Mouse (Mus musculus) CH12.LX (cell line): Measurements from ENCODE around the gene Scn8a.

Experiments
- CTCF ChIP-seq, 2 experiments: IDR thresholded peaks in 1 of 2; conservative IDR thresholded peaks in 1 of 2; 2 replicates each; pipeline ENCODE4 v1.5.1; 2011 to 2012; ENCODE audit warnings: low read depth in 2 of 2, low read length in 2 of 2, improper control_type of control experiment in 1 of 2, inconsistent platforms in 1 of 2, mild to moderate bottlenecking in 1 of 2, moderate library complexity in 1 of 2
- NELFE ChIP-seq: IDR thresholded peaks from 2 replicates; pipeline ENCODE4 v1.6.1; 2011; ENCODE audit warnings: low read depth, low read length, improper control_type of control experiment

DNA sequence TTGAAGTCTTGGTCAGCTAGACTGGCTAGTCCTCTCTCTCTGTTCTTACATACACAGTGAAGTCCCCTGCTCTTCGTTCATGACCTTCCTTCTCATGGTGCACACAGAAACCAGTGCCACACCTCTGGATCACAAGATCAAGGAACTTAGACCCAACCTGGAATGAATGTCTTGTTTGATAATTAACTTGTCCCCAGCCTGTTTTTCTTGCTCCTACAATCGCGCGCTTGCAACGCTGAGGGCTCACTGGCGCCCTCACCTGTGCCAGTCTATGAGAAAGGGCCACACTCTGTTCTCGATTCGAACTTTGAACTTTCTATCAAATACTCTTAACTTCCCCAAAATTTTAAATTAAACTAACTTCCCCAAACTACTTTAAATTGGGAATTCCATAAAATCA is 47.8 kb upstream of the Scn8a start:
- TF ChIP-seq CTCF (conservative IDR thresholded peaks at IDR 0.05 in 1 of 2, IDR thresholded peaks at IDR 0.05 in 1 of 2; ENCODE audit: low read depth in 2 of 2, low read length in 2 of 2) (peak in 1 of 2 experiments; percentile 71; a peak in 2 of 4 replicates), NELFE (no peak)
